Mouse (Mus musculus): ENCODE measurements around the gene Nsun4.

DNA sequence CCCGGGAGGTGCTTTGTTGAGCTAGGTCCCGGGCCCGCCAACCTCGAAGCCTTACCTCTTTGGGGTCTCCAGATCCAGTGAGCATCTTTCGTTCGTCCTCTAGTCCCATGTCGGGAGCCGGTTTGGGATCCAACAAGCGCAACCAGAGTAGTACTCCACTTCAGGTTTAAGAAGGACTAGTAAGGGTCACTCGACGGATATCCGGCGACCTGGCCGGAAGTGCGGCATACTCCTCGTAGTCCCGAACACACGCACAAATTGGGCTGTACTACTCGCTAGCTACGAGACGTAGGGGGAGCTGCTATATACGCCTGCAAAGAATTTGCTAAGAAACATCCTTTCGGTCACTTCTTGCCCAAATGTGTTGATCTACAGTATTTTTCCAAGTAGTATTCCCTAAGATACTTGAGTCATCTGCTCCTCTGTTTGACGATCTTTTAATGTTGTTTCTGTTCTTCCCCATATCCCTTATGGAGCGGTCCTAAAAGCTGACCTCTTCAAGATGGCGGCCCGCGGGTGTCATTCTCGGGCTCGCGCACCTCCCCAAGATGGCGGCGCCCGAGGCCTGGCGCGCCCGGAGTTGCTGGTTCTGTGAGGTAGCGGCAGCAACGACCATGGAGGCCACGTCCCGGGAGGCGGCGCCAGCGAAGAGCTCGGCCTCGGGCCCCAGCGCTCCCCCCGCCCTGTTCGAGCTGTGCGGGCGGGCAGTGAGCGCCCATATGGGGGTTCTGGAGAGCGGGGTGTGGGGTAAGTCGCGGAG lies 21.4 kb upstream of the Nsun4 start, which contains the start of the genes Uqcrh and Lrrc41:
- TF ChIP-seq TAL1 (IDR thresholded peaks at IDR 0.05; ENCODE audit: low read length) = no peak
- no peak for TF ChIP-seq GATA1 (IDR thresholded peaks at IDR 0.05; ENCODE audit: low read length)
